10 mouse cellular contexts compared by ENCODE assay signal in genomic region chr10:34617216-34617615, GRCm38 (mm10).
DNase-seq lines count a peak whose midpoint lies in the region; ATAC-seq and TF ChIP-seq lines count a peak whose summit lies in the region.
"Had no signal": no experiment of that assay in that cellular context is flagged by ENCODE, and none has a peak within 500 bp of the region (broad histone marks: within the 10 kb centered on the region; RNA-seq: fewer than 3 reads in every experiment).

No protein-coding gene starts in this region.

- H3K27ac ChIP-seq in lung, embryonic 14.5 days (ENCODE audit: low read depth): no peak overlapping the region
- no peak overlapping the region for H3K27ac ChIP-seq in limb, embryonic 11.5 days (replicated peaks; ENCODE audit: low read depth, low read length)
- H3K27ac ChIP-seq: limb, embryonic 13.5 days had no signal

- no peak for DNase-seq in frontal cortex, postnatal 14 days (ENCODE audit: low spot score in 2 of 2)
- DNase-seq in lung, embryonic 14.5 days: peak; percentile 27
- DNase-seq in lung, postnatal 14 days: no peak
- DNase-seq in adrenal gland, postnatal 25 days: peak; percentile 21
- DNase-seq in limb, embryonic 11.5 days (ENCODE audit: low spot score): peak; percentile 22
- no peak for DNase-seq in lung, postnatal 25 days (ENCODE audit: low spot score)

- H3K36me3 ChIP-seq in lung, embryonic 14.5 days (ENCODE audit: insufficient read depth): no peaks in the 10 kb centered on the region
- H3K36me3 ChIP-seq in limb, embryonic 11.5 days (ENCODE audit: control insufficient read depth, insufficient read depth, low read length): no peaks in the 10 kb centered on the region
- H3K36me3 ChIP-seq: limb, embryonic 13.5 days had no signal

- WGBS in lung, embryonic 14.5 days: 58% methylated on average over 2 of the region's 2 CpGs
- 53% methylated on average over 2 of the region's 2 CpGs for WGBS in limb, embryonic 11.5 days

- TF ChIP-seq CTCF in lung, embryonic 14.5 days (IDR thresholded peaks at IDR 0.05; ENCODE audit: low read depth): peak; percentile 48

- ATAC-seq in frontal cortex, adult (ENCODE audit: low TSS enrichment): peak; percentile 64; the same call in 1 of the 2 replicates
- no peak for ATAC-seq in lung, embryonic 14.5 days (ENCODE audit: insufficient read depth)
- ATAC-seq in limb, embryonic 11.5 days (ENCODE audit: insufficient number of reproducible peaks, low FRiP score, low TSS enrichment, low read depth): no peak
- ATAC-seq in CD4-positive, CD25-positive, alpha-beta regulatory T cell, adult 4 months: no peak
- ATAC-seq: midbrain, embryonic 16.5 days had no signal

- H3K4me1 ChIP-seq in lung, embryonic 14.5 days (ENCODE audit: insufficient read depth): no peaks in the 10 kb centered on the region
- H3K4me1 ChIP-seq in limb, embryonic 11.5 days (ENCODE audit: control insufficient read depth, insufficient read depth, low read length): no peaks in the 10 kb centered on the region
- H3K4me1 ChIP-seq: limb, embryonic 13.5 days had no signal

- no peak overlapping the region for H3K4me3 ChIP-seq in lung, embryonic 14.5 days (ENCODE audit: low read depth, low read length)
- no peak overlapping the region for H3K4me3 ChIP-seq in limb, embryonic 11.5 days (ENCODE audit: low read depth, low read length)
- H3K4me3 ChIP-seq: limb, embryonic 13.5 days had no signal

- no peak overlapping the region for H3K9ac ChIP-seq in lung, embryonic 14.5 days
- H3K9ac ChIP-seq in limb, embryonic 11.5 days (ENCODE audit: low read length): no peak overlapping the region
- H3K9ac ChIP-seq: limb, embryonic 13.5 days had no signal

- no peaks in the 10 kb centered on the region for H3K27me3 ChIP-seq in lung, embryonic 14.5 days (ENCODE audit: insufficient read depth, low read length)
- no peaks in the 10 kb centered on the region for H3K27me3 ChIP-seq in limb, embryonic 11.5 days (ENCODE audit: control insufficient read depth, insufficient read depth, low read length)
- H3K27me3 ChIP-seq: limb, embryonic 13.5 days had no signal

- no peaks in the 10 kb centered on the region for H3K9me3 ChIP-seq in lung, embryonic 14.5 days (ENCODE audit: low read depth, low read length)
- no peaks in the 10 kb centered on the region for H3K9me3 ChIP-seq in limb, embryonic 11.5 days (ENCODE audit: control insufficient read depth, low read length)
- H3K9me3 ChIP-seq: limb, embryonic 13.5 days had no signal

- no peak overlapping the region for H3K4me2 ChIP-seq in lung, embryonic 14.5 days
- no peak overlapping the region for H3K4me2 ChIP-seq in limb, embryonic 11.5 days (ENCODE audit: low read depth, severe bottlenecking)
- H3K4me2 ChIP-seq: limb, embryonic 13.5 days had no signal

Comparison
In these comparisons a context has a peak if more than half of its experiments do, and no peak if none do; other contexts are left out.
1. DNase-seq: peak in lung, embryonic 14.5 days (single experiment), adrenal gland, postnatal 25 days (single experiment) and limb, embryonic 11.5 days (single experiment); none in frontal cortex, postnatal 14 days (0 of 2), lung, postnatal 14 days (single experiment) and lung, postnatal 25 days (single experiment).